Mouse (Mus musculus) urinary bladder, postnatal 36 days (tissue): Measurements from ENCODE around the gene Ebi3.

Experiments
- DNase-seq, 2 experiments: peaks; one replicate each; pipeline ENCODE4 v3.0.0; 2022; ENCODE audit warnings: low spot score in 2 of 2, mixed read lengths in 1 of 2

The Ebi3 gene

GRCm38 (mm10) chr17:55958584-55958886 is 6.1 kb downstream of the Ebi3 start:
- no peak for DNase-seq

DNA sequence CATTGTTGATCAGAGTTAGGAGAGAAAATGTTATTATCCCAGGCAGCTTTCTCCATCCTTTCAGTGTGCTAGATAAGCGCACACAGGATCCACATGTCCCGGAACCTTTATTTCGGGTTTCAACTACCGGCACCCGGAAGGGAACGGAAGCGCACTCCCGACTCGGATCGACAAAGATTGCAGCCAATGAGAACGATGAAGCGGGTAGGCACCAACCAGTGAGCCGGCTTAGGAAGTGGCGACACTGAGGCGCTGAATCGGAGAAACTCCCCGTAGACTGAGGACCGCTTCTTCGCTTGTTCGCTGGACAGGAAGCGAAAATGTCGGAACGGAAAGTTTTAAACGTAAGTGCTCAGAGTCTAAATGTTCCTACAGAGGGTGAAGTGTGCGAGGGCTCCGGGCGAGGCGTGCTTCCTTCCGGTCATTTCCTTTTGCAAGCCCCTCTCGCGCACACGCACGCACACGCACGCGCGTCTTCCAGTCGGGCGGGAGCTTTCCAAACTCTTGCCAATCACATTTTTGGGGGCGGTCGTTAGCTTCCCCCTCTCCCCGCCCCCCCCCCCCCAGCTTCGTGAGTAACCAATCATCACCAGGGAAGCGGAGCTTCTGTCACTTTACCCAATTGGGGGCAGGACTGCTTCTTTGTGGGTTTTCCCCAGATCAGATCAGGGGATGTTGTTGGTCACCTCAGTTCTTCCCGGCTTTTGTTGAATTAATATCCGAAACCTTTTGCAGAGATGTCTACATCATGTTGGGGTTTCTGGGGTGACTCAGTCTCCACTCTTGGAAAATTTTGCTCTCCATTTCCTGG is 6.7 kb downstream of the Ebi3 start, which contains the start of gene Yju2:
TSS of gene Yju2 (plus strand) at position 182 of the 811 bp plus-strand sequence.
- peak; percentile 90 to 91 for DNase-seq

- no peak for DNase-seq
These were observed 7.7 kb downstream of the Ebi3 start for GRCm38 (mm10) chr17:55959946-55960740.

- DNase-seq: no peak
These were observed 8.4 kb downstream of the Ebi3 start for GRCm38 (mm10) chr17:55960791-55961190.

DNA sequence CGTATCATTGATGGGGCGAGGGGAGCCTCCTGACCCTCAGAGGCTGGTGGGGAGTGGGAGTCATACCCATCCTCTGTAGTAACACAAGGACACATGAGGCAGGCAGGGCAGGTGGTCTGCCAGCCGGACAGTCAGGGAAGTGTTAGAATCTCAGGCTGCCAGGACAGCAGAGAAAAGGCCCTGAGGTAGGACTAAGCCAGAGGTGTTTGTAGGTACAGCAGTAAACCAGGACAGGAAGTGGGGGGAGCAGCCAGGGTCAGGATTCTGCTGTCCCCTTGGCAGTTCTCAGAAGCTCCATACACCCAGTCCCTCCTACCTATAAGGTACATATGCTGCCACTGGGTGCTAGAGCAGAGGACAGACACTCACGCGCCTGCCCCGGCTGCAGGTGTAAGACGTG is 9.2 kb downstream of the Ebi3 start:
- no peak for DNase-seq

DNA sequence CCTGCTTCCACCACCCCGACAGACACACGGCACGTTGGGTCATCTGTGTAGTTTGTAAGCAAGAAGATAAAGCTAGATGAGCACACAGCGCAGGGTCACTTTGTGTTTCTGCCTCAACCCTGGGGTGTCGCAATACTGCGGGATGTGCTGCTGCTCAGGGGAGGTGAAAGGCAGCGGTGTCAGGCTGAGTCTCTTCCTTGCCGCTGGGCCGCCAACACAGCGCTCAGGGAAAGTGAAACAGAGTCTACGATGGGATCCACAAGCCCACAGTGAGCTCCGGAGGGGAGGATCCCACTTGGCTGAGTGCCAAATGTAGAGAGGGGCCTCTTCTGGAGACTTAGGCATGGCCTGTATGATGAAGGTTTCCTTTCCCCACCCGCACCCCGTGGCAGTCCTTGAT is 10.7 kb downstream of the Ebi3 start:
- DNase-seq: no peak

DNA sequence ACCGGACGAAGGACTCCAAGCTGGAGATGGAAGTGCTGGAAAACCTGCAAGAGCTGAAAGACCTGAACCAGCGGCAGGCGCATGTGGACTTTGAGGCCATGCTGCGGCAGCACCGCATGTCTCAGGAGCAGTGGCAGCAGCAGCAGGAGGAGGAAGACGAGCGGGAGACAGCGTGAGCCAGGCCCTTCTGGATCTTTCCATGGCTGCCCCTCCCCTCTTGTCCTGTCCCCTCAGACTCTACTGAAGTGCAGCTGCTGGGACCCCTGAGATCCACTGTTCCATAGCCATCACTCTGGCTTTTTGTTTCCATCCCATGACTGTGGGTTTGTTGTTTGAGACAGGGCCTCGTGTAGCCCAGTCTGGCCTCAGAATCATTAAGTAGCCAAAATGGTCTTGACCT is 12.1 kb downstream of the Ebi3 start:
- DNase-seq: no peak

DNA sequence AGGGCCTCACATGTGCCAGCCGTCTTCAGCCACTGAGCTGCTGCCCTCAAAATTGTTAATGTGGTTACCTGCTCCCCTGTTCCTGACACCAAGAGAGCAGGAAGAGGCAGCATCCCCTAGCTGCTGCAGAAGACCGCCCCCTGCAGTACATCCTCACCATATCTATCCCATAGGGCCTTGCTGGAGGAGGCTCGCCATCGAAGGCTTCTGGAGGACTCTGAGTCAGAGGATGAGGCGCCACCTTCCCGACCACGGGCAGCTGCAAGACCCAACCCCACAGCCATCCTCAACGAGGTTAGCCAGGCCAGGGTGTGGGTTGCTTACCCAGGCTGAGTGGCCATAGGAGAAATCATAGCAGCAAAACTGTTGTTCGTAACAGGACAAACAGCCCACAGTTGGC is 12.6 kb downstream of the Ebi3 start:
- DNase-seq: no peak

DNA sequence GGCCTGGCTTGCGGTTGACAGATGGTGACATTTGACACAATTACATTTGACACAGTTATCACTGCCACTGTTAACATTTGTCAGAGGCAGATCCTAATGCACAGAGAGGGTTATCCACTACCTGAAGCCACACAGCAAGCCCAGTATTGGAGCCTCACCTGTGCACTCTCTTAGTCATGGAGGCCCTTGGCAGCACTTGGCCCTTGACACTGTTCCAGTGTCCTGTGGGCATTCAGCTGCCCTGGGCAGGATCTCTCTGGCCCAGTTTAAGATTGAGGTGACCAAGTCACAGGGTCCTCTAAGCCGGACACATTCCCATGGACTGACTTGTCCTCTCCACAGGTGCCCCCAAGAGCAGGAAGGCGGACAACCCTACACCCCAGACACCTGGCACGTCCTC is 14.7 kb downstream of the Ebi3 start:
- DNase-seq: no peak

GRCm38 (mm10) chr17:55968210-55968609 is 15.8 kb downstream of the Ebi3 start:
- no peak for DNase-seq

GRCm38 (mm10) chr17:55969560-55969959 is 17.1 kb downstream of the Ebi3 start:
- no peak for DNase-seq

DNA sequence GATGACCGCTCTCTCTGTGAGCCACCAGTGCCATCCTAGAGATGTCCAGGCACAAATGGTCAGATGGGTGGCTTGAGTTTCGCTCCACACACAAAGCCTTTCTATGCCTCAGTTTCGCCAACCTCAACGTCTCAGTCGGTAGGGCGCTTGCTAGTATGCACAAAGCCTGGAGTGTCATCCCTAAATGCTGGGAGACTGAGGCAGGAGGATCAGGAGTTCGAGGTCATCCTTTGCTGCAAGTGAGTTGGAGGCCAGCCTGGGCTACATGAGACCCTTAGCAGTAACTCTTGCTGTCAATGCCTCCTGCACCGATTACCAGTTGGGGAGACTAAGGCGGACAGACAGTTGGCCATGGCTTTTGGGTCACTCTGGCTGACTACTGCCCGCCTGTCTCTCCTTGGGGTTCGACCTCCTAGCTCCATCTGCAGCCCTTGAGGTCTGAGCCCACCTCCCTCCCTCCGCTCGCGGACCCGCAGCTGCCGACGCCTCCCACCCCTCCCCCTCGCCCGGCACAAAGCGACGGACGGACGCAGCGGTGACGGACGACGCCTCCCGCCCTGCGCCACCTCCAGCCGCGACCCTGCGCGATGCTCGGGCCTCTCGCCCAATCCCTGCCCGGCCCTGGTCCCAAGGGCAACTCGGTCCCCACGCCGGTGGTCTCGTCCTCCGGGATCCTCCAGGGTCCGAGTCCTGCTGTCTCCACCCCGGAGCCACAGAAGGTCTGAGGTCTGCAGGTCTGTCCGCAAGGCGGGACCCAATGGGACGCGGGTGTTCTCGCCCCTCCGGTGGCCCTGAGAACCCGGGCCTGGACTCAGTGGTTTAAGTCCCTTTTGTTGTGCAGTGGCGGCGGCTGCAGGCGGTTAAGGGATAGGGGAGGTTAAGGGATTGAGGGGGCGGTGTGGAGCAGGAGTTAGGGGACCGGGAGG is 17.8 kb downstream of the Ebi3 start, which contains the start of gene Shd:
TSS of gene Shd (plus strand) at position 502 of the 926 bp plus-strand sequence.
- DNase-seq: no peak

GRCm38 (mm10) chr17:55971453-55971852 is 19.0 kb downstream of the Ebi3 start:
- DNase-seq: no peak

- DNase-seq: peak; percentile 68 to 81
These were observed 23.9 kb downstream of the Ebi3 start for GRCm38 (mm10) chr17:55976255-55976862.

DNA sequence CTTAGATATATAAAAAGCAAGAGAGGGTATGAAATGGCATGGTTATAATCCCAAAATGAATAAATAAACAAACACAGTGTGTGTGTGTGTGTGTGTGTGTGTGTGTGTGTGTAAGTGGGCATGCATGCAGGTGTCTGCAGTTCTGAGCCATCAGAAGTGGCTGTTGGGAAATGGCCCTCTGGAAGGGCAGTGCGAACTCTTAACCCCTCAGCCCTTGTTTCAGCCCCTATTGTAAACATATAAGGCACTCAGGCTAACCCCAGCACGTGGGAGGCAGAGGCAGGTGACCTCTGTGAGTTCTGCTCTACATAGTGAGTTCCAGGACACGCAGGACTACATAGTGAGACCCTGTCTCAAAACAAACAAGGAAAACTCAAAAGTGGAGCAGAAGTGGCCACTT is 24.9 kb downstream of the Ebi3 start:
- no peak for DNase-seq

- DNase-seq: no peak
These were observed 33.9 kb downstream of the Ebi3 start, which contains the start of gene Fsd1 for GRCm38 (mm10) chr17:55986030-55986961. Gene Fsd1, plus strand, starts transcription at chr17:55986509.

DNA sequence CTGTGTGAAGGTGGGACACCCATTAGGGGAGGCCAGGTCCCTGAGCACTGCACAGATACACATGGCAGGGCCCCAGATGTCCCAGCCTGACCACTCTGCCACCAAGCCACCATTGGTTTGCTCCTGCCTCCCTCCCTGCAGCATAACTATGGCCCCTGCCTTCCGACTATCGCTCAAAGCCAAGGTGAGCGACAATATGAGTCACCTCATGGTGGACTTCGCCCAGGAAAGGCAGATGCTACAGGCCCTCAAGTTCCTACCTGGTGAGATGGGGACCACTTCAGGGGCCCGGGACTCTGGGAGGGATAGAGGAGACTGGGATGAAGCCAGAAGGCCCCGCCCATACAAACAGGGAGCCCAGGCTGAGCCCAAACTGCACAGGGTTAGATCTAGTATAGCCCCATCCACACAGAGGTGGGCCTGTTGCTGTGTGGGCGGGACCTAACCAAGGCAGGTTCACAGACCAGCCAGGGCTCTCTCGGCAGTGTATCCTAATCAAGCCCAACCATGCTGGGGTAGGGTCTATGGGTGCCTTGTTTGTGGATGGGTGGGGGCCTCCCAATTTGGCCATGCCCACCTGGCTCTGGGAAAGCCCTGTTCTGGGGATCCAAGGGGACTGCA is 37.9 kb downstream of the Ebi3 start:
- DNase-seq: no peak

- DNase-seq: peak in 1 of 2 experiments; percentile 57
These were observed 43.6 kb downstream of the Ebi3 start for GRCm38 (mm10) chr17:55996007-55996406.

DNA sequence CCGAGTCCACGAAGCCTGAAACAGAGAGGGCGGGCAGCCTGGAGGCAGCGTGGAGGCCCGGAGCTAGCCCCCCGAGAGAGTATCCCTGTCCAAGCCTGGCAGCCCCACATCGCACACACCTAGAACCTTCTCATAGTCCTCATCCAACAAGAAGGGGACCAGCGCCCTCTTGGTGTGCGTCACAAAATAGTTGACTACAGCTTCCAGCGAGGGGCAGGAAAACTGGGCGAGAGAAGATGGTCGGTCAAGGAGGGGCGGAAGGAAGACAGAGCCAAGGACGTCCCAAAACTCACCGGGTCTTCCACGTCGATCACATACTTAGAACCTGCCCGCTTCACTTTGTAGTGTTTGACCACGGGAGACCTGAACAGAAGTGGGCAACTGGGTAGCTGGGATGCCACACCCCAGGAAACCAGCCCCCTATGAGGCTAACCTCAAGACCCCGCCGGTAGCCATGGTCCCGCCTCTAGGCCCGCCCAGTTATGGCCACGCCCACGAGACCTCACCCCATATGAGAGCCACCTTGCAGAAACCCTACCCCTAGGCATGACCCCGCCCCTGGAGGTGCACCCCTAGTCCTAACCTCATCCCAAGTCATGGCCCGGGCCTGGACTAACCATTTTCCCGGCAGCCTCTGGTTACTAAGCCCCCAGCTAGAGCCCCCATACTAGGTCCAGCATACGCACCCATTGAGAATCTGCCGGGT is 47.5 kb downstream of the Ebi3 start:
- no peak for DNase-seq
